Mouse (Mus musculus) lung, postnatal 0 days (tissue): ENCODE data around the gene Pan2.

ENCODE experiments used
- CTCF ChIP-seq: IDR thresholded peaks from 2 replicates; pipeline ENCODE4 v1.5.1; 2016; ENCODE audit warnings: antibody characterized with exemption, mild to moderate bottlenecking
- EP300 ChIP-seq: IDR thresholded peaks from 2 replicates; pipeline ENCODE4 v1.6.1; 2016; ENCODE audit warnings: antibody characterized with exemption, mild to moderate bottlenecking, control low read depth

GRCm38 (mm10) chr10:128259946-128260345, 43.2 kb upstream of the Pan2 start:
- TF ChIP-seq EP300 = no peak
- no peak for TF ChIP-seq CTCF
